Mouse (Mus musculus) liver, embryonic 11.5 days (tissue): Measurements from ENCODE around the gene Kif1b. TPM values are rescaled to one million over a fixed set of nuclear protein-coding genes. Genes with fewer than 3 reads are reported as not detected.

Experiments used
- ATAC-seq: fragments of 200-750 bp; cut with Nextera tagmentation; replicated peaks from 2 replicates; pipeline ENCODE4 v1.8.0; 2017; ENCODE audit warnings: moderate number of reproducible peaks, mild to moderate bottlenecking, moderate TSS enrichment, moderate library complexity; ENCODE audit not compliant: low FRiP score
- DNase-seq: peaks from one replicate; pipeline ENCODE4 v3.0.0-alpha.2; 2017; ENCODE audit warnings: low spot score
- H3K27ac ChIP-seq: fragments of 300-500 bp; sonication (generic); 2 replicates; pipeline ENCODE4 v1.5.1; 2014; ENCODE audit warnings: mild to moderate bottlenecking, low read depth, low read length, control low read depth
- H3K27me3 ChIP-seq: fragments of 300-500 bp; sonication (generic); replicated peaks from 2 replicates; pipeline ENCODE4 v1.6.1; 2014; ENCODE audit warnings: low read length, mixed read lengths; ENCODE audit not compliant: control insufficient read depth, insufficient read depth
- H3K36me3 ChIP-seq: fragments of 300-500 bp; sonication (generic); 2 replicates; pipeline ENCODE4 v1.6.1; 2014; ENCODE audit warnings: mild to moderate bottlenecking, low read length, moderate library complexity, mixed read lengths; ENCODE audit not compliant: control insufficient read depth, insufficient read depth
- H3K4me1 ChIP-seq: fragments of 300-500 bp; sonication (generic); replicated peaks from 2 replicates; pipeline ENCODE4 v1.6.1; 2014; ENCODE audit warnings: low read length, mixed read lengths; ENCODE audit not compliant: control insufficient read depth, insufficient read depth
- H3K4me2 ChIP-seq: fragments of 300-500 bp; sonication (generic); 2 replicates; pipeline ENCODE4 v1.6.1; 2014; ENCODE audit warnings: mild to moderate bottlenecking, control low read depth, moderate library complexity
- H3K4me3 ChIP-seq: fragments of 300-500 bp; sonication (generic); 2 replicates; pipeline ENCODE4 v1.5.1; 2014; ENCODE audit warnings: low read depth, low read length, control low read depth
- H3K9ac ChIP-seq: fragments of 300-500 bp; sonication (generic); 2 replicates; pipeline ENCODE4 v1.6.1; 2014; ENCODE audit warnings: low read depth, low read length, control low read depth
- H3K9me3 ChIP-seq: fragments of 300-500 bp; sonication (generic); 2 replicates; pipeline ENCODE4 v1.6.1; 2016; ENCODE audit warnings: low read length, inconsistent platforms, mixed read lengths; ENCODE audit not compliant: control insufficient read depth
- WGBS: fragments of 180-500 bp; shearing (Covaris S2); extraction: QIAGEN DNeasy Blood & Tissue Kit; methylation state at CpG from one replicate; pipeline ENCODE4 v1.1.7; 2014; 5-methylcytosine and 5-hydroxymethylcytosine counted together
- polyA plus RNA-seq: library from polyadenylated mRNA; unstranded; fragments of >200 nt; fragmentation: Nextera tagmentation; extraction: Ambion mirVana; gene quantifications from 2 replicates; pipeline ENCODE4 v1.2.1, GENCODE M21; 2014

The Kif1b gene
- polyA plus RNA-seq, 1 experiment from 2014 or later, result 14.8 TPM

- H3K4me2 ChIP-seq, result no peak overlapping the region
- H3K4me3 ChIP-seq, result no peak overlapping the region
- no peak for ATAC-seq
Measured at GRCm38 (mm10) chr4:149323730-149324129, 16.2 kb upstream of the Kif1b start.

GRCm38 (mm10) chr4:149322718-149323117 is 15.2 kb upstream of the Kif1b start:
- H3K4me1 ChIP-seq, result no peaks in the 10 kb centered on the region; the same call in 1 of the 2 replicates
- ATAC-seq (no peak), DNase-seq (no peak)
- no peaks in the 10 kb centered on the region for H3K27me3 ChIP-seq
- no peaks in the 10 kb centered on the region; the same call in 1 of the 2 replicates for H3K36me3 ChIP-seq
- H3K4me2 ChIP-seq, result no peak overlapping the region
- no peak overlapping the region for H3K9ac ChIP-seq
- H3K4me3 ChIP-seq, result no peak overlapping the region
- no peaks in the 10 kb centered on the region for H3K9me3 ChIP-seq
- no peak overlapping the region for H3K27ac ChIP-seq
- 61% methylated on average over 6 of the region's 6 CpGs for WGBS

More at GRCm38 (mm10) chr4:149323730-149324129, 16.2 kb upstream of the Kif1b start:
- H3K4me1 ChIP-seq, result no peaks in the 10 kb centered on the region; the same call in 1 of the 2 replicates
- 72% methylated on average over 16 of the region's 16 CpGs for WGBS
- no peaks in the 10 kb centered on the region; the same call in 1 of the 2 replicates for H3K36me3 ChIP-seq
- no peaks in the 10 kb centered on the region for H3K27me3 ChIP-seq
- no peaks in the 10 kb centered on the region for H3K9me3 ChIP-seq
- no peak overlapping the region for H3K9ac ChIP-seq
- DNase-seq, result no peak
- no peak overlapping the region for H3K27ac ChIP-seq

- Histone ChIP-seq H3K9me3 (no peaks in the 10 kb centered on the region), H3K4me3 (no peak overlapping the region), H3K27me3 (no peaks in the 10 kb centered on the region), H3K9ac (no peak overlapping the region), H3K36me3 (no peaks in the 10 kb centered on the region; the same call in 1 of the 2 replicates), H3K27ac (no peak overlapping the region), H3K4me2 (no peak overlapping the region), H3K4me1 (no peaks in the 10 kb centered on the region; the same call in 1 of the 2 replicates)
- WGBS, result 87% methylated on average over 4 of the region's 4 CpGs
- no peak for DNase-seq
- no peak for ATAC-seq
Measured at GRCm38 (mm10) chr4:149322286-149322685, 14.8 kb upstream of the Kif1b start.

- WGBS, result 78% methylated on average over 9 of the region's 9 CpGs
- DNase-seq (no peak), ATAC-seq (no peak)
Measured at GRCm38 (mm10) chr4:149319088-149319487, 11.6 kb upstream of the Kif1b start.

GRCm38 (mm10) chr4:149317387-149317786 is 9.9 kb upstream of the Kif1b start:
- Histone ChIP-seq H3K36me3 (no peaks in the 10 kb centered on the region), H3K27ac (no peak overlapping the region), H3K27me3 (no peaks in the 10 kb centered on the region), H3K9ac (no peak overlapping the region), H3K4me2 (no peak overlapping the region), H3K4me3 (no peak overlapping the region), H3K9me3 (no peaks in the 10 kb centered on the region), H3K4me1 (no peaks in the 10 kb centered on the region)
- no peak for ATAC-seq
- 57% methylated on average over 5 of the region's 5 CpGs for WGBS
- no peak for DNase-seq

More at GRCm38 (mm10) chr4:149319088-149319487, 11.6 kb upstream of the Kif1b start:
- no peaks in the 10 kb centered on the region for H3K36me3 ChIP-seq
- no peaks in the 10 kb centered on the region; the same call in 1 of the 2 replicates for H3K4me1 ChIP-seq
- no peak overlapping the region for H3K27ac ChIP-seq
- no peaks in the 10 kb centered on the region for H3K9me3 ChIP-seq
- no peak overlapping the region for H3K4me2 ChIP-seq
- H3K4me3 ChIP-seq, result no peak overlapping the region
- H3K9ac ChIP-seq, result no peak overlapping the region
- H3K27me3 ChIP-seq, result no peaks in the 10 kb centered on the region

GRCm38 (mm10) chr4:149314275-149314837 is 6.9 kb upstream of the Kif1b start:
- ATAC-seq (no peak), DNase-seq (no peak)
- WGBS, result 89% methylated on average over 11 of the region's 11 CpGs
- H3K4me2 ChIP-seq, result no peak overlapping the region
- no peaks in the 10 kb centered on the region for H3K9me3 ChIP-seq
- no peaks in the 10 kb centered on the region for H3K27me3 ChIP-seq
- H3K4me3 ChIP-seq, result no peak overlapping the region
- H3K36me3 ChIP-seq, result no peaks in the 10 kb centered on the region
- no peak overlapping the region for H3K9ac ChIP-seq
- no peak overlapping the region for H3K27ac ChIP-seq
- H3K4me1 ChIP-seq, result no peaks in the 10 kb centered on the region

- H3K9ac ChIP-seq, result no peak overlapping the region
- H3K4me2 ChIP-seq, result no peak overlapping the region
- no peaks in the 10 kb centered on the region for H3K36me3 ChIP-seq
- no peaks in the 10 kb centered on the region for H3K4me1 ChIP-seq
- no peaks in the 10 kb centered on the region for H3K9me3 ChIP-seq
- H3K27me3 ChIP-seq, result no peaks in the 10 kb centered on the region
- DNase-seq (no peak), ATAC-seq (no peak)
- WGBS, result 88% methylated on average over 12 of the region's 12 CpGs
- no peak overlapping the region for H3K27ac ChIP-seq
- H3K4me3 ChIP-seq, result no peak overlapping the region
Measured at GRCm38 (mm10) chr4:149313558-149314253, 6.2 kb upstream of the Kif1b start.

GRCm38 (mm10) chr4:149311996-149312395 is 4.5 kb upstream of the Kif1b start:
- no peak overlapping the region for H3K4me2 ChIP-seq
- no peak overlapping the region for H3K27ac ChIP-seq
- WGBS, result 90% methylated on average over 5 of the region's 5 CpGs
- ATAC-seq, result no peak
- H3K9ac ChIP-seq, result no peak overlapping the region
- H3K4me3 ChIP-seq, result no peak overlapping the region
- no peaks in the 10 kb centered on the region for H3K27me3 ChIP-seq
- H3K36me3 ChIP-seq, result no peaks in the 10 kb centered on the region
- no peak for DNase-seq
- no peaks in the 10 kb centered on the region for H3K9me3 ChIP-seq
- no peaks in the 10 kb centered on the region for H3K4me1 ChIP-seq

GRCm38 (mm10) chr4:149308491-149308820 is 963 bp upstream of the Kif1b start:
- peak overlapping the region; percentile 90 for H3K4me3 ChIP-seq
- ATAC-seq, result no peak

More at GRCm38 (mm10) chr4:149308491-149308820, 963 bp upstream of the Kif1b start:
- Histone ChIP-seq H3K36me3 (no peaks in the 10 kb centered on the region), H3K9ac (peak overlapping the region; percentile 46), H3K27ac (no peak overlapping the region), H3K27me3 (no peaks in the 10 kb centered on the region), H3K4me2 (peak overlapping the region; percentile 94), H3K4me1 (peaks cover 6% of the 10 kb centered on the region), H3K9me3 (no peaks in the 10 kb centered on the region)
- DNase-seq, result no peak
- WGBS, result 56% methylated on average over 3 of the region's 3 CpGs
